Mouse (Mus musculus) T-helper 17 cell (primary cell): ENCODE results near the gene Sbds.

Experiments used
- in situ Hi-C, 2 experiments: fragments of 300-600 bp; cut with MboI, MseI; formaldehyde crosslinking; loops; 1 replicate in 1 of 2; 2 replicates in 1 of 2; pipeline ENCODE4 v1.15.1; 2025; ENCODE audit warnings: high pct_unique_total_duplicates in 2 of 2

Sbds gene

DNA sequence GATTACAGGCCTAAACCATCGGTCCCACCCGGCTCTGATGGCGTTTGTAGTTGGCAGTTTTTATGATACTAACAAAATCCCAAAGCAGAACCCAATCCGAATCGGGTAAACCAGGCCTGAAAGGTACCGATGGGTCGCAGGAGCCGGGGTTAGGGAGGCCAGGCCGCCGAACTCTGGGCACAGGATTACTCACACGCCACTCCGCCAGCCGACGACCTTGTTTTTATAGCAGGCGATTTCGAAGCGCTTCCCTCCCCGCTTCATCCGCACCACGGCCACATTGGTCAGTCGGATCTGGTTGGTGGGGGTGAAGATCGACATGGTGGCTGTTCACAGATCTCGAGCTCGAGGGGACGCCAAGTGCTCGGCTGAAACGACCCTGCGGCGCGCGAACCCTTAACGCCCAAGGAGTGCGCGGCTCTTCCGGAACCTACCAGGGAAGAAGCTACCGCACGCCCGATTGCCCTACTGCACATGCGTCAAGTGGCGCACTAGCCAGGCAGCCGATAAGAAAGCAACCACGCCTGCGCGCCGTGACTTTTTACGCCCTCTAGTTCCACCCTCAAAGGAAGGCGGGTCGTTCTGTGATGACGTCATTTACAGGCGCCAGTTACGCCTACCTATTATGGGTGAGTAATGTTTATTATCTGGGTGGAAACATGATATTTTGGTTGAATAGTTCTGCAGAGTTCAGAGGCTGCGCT, at the start of gene Sbds, which contains the start of gene Tyw1:
TSS of gene Sbds (minus strand) at position 514 of the 704 bp plus-strand sequence.
TSS of gene Tyw1 (plus strand) at position 603 of the 704 bp plus-strand sequence.
- in situ Hi-C loops, result loop anchor here (5.0 to 25.0 kb wide), 3 partner anchors 1068 to 1243 kb away; partner anchors contain the start of genes Ran (in 1 of the 2) and Stx2 (in 1 of the 2)

DNA sequence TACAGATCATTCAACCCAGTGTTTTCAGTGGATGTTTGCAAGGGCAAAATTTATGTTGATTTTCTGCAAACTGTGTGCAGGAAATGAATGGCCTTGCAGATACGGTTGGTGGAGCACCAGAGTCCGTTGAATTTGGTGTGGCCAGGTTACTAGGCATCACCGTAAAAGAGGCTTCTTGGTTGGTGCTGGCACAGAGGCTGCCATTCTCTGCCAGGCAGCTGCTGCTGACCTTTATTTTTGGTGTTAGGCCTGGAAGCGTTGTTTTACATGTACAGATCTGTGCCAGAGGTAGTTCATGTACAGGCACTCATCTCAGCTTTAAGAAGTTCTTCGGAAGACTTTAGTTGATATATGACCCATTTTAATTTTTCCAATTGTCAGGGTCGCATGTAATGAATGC, 48.3 kb upstream of the Sbds start:
- in situ Hi-C loops, result no loop called here

DNA sequence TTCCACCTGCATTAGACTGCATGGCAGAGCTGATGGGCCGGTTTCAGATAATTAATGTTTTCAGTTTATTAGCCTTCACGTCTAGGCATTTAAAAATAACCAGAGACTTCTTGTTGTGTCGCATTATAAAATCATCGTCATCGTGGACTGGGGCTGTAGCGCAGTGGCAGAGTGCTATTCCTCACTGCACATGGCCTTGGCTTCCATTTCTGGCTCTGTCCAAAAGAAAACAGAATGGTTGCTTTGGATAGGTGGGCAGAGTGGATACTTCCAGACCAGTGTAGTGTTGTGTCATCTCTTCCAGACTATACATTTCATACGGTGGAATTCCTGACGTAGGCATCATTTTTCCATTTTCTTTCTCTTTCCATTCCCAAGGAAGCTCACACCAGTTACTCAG, 44.2 kb upstream of the Sbds start:
- in situ Hi-C loops, result no loop called here

DNA sequence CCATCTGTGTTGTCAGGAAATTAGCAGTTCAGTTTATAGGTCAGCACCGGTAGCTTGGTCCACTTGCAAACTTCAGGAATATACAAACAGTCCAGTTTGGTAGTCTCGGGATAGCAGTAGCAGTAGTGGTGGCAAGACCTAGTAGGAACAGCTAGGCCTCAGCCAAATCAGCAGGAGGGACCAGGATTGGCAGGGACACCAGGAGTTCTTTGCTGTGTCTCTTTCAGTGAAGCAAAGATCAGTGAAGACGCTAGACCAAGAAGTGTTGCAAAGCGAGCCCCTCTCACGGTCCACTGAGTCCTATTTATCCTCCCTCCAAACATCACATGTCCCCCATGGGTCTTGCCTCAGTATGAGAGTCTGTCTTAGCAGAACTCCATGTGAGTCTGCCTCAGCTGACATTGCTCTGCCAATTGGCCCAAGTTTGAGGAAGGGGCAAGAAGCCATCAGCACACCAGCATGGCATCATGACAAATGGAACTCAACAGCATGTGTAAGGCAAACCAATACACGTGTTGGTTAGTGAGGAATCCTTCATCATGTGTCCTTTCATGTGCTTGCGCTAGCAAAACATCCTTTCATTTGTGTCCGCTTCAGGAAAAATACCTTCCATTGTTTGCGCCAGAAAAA, 43.6 kb upstream of the Sbds start:
- in situ Hi-C loops, result no loop called here

DNA sequence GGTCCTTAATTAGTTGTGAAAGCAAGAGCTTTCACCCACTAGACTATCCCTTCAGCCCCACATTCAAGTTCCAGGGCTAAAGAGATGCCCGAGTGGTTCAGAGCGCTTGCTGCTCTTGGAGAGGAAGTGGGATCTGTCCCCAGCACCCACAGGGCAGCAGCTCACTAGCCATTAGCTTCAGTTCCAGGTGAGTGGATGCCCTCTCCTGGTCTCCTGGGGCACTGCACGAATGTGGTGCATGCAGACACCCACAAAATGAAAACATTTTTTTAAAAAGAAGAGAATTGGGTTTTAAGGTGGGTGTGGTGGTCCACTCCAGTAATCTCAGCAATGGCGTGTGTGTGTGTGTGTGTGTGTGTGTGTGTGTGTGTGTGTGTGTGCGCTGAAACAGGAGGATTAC, 40.7 kb upstream of the Sbds start:
- in situ Hi-C loops, result no loop called here

DNA sequence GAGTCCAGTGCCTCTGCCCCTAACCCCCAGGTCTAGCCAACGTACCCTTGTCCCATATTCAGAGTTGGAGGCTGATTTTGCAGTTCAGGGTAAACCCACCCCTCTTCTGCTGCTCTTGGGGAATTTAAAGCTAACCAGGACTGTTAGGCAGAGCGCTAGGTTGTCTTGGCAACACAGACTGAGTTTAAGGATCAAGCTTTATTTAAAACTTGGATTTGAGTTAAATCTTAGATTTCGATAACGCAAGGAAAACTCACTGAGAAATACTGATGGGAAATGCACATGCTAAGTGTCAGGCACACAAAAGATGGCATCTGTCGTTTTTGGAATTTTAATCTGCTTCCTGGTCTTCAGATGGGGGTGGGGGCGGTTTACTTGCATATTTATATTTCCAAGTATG, 39.3 kb upstream of the Sbds start:
- in situ Hi-C loops, result no loop called here

DNA sequence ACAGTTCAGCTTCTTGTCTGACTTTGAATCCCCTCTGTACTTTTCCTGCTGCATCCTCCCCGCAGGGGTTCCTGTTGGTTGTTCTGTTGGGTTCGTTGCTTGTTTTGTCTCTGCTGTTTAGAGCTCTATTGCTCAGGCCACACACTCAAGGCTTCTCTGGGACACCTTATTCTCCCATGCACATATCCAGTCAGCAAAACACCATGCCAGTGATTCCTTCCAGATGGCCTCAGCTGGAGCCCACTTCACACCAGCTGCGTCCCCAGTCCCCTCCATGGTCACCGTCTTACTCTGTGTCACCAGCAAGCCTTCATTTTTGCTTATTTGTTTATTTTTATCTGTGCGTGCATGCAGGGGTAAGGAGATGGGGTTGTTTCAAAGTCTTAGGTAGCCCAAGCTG, 38.6 kb upstream of the Sbds start:
- in situ Hi-C loops, result no loop called here

DNA sequence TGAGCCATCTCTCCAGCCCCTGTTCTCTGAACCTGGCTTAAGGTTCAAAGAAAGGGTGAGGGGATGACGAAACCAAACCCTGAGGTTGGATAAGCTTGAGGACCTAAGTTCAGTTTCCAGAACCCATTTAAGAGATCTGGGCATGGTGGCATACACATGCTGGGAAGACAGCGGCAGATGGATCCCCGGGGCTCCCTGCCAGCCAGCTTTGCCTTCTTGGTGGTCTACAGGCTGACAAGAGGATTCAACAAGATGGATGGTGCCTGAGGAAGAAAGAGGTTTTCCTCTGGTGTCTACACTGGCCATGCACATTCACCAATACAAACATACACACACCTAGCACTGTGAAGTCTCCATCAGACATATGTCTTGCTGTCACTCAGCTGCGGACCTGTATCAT, 37.6 kb upstream of the Sbds start:
- in situ Hi-C loops, result no loop called here

DNA sequence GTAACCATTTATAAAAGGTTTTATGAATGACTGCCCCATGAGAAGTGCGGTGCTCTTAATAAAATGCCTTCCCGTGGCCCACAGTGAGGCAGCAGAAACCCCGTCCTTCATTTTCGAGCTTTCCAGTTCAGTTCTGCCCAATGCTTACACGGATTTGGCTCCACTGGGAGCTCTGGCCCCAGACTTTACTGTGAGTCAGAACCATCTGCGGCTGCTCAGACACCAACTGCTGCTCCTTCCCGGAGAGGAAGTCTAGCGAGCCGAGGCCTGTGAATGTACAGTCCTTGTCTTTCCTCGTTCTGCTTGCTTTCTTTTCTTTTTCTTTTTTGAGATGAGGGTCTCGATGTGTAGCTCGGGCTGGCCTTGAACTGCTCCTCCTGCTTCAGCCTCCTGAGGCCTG, 35.4 kb upstream of the Sbds start:
- in situ Hi-C loops, result no loop called here

DNA sequence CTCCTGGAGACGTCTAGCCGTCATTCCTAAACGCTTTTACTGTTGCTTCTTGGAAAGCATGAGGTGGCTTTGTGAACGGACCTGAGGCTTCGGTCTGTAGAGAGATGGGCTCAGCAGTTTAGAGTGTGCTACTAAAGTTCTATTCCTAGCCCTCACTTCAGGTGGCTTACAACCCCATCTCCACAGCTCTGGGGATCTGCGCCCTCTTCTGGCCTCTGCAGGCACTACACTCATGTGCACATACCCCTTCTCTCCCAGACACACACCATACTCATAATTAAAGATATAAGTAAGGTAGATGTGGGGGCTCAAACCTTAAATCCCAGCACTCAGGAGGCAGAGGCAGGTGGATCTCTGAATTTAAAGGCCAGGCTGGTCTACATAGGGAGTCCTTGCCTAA, 34.9 kb upstream of the Sbds start:
- in situ Hi-C loops, result no loop called here

DNA sequence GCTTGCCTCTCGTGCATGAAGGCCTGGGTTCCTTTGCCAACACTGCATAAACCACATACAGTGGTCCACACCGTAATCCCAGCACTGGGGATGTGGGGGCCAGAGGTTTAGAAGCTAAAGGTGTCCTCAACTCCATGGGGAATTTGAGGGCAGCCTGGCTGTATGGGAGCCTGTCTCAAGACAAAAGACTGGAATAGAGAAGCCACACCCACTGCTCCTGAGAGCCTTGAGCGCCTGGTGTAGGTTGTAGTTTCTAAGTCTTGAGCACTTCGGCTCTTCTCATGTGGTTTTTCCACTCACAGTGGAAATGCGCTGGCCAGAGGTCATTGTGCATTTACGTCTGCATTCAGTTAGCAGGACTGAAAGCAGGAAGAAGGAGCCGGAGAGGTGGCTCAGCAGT, 32.8 kb upstream of the Sbds start:
- in situ Hi-C loops, result no loop called here

DNA sequence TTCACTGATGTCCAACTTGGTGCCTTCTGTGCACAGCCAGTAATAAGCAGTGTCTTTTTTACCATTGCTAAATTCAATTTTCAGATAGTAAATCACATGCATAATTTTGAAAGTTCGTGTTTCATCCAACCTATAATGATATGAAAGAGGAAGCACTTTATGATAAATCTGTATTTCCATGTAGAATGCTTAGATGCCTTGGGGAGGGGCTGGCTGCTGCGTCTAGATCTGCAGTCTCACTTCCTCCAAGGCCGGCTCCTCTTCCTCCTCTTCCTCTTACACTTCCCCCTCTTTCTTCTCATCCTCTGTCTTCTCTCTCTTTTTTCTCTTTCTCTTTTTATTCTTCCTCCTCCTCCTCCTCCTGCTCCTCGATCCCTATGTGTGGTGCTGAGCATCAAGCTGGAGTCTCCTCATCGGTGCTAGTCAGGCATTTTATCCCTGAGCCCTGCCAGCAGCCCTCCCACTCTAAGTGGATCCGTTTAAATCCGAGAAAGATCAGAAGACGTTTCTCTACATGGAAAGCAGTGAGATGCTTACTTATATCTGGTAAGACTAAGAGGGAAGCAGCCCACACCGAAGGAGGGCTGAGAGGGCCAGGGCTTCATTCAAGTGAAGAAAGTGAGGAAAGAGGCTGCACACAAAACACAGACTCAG, 27.9 kb upstream of the Sbds start:
- in situ Hi-C loops, result loop anchor here in 1 of 2 experiments (5.0 kb wide), 1 partner anchor 906 kb away; no protein-coding TSS in a partner anchor

DNA sequence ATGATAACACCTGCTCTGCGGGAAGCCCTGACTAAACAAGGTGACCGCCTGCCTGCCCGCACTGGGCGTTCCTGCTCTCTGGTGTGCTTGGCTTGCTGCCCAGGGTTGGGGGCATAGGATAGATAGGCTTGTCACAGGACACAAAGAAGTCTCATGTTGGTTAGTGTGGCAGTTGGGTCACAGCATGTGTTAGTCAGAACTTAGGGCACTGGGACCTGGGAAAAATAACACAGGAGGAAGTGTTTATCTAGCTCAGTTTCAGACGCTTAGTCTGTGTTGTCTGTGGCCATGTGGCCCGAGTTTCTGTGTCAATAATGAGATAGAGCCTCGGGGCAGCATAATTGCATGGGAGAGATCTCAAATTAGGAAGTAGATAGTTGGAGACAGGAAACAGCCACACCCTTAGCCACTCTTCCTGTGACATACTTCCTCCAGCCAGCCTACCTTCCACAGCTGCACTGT, 22.7 kb upstream of the Sbds start:
- in situ Hi-C loops, result loop anchor here in 1 of 2 experiments (10.0 kb wide), 1 partner anchor 577 kb away; no protein-coding TSS in a partner anchor

DNA sequence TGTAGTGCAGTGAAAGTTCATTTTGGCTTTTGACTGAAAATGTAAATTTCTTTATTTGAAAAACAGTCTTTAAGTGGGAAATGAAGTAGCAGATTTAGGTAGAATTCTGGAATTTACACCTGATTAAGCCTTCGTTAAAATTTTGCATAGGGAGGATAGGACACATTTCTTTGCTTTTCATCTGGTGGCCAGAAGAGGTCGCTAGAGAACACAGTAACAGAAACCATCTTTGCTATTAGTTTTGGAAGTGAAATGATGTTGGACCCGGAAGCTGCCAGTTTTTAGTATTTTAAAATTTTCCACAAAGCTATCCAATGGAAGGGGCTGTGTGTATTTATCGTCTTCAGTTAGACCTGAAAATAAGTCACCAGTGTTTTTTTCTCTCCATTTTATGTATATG, 20.2 kb upstream of the Sbds start:
- in situ Hi-C loops, result loop anchor here in 1 of 2 experiments (10.0 kb wide), 1 partner anchor 579 kb away; no protein-coding TSS in a partner anchor

DNA sequence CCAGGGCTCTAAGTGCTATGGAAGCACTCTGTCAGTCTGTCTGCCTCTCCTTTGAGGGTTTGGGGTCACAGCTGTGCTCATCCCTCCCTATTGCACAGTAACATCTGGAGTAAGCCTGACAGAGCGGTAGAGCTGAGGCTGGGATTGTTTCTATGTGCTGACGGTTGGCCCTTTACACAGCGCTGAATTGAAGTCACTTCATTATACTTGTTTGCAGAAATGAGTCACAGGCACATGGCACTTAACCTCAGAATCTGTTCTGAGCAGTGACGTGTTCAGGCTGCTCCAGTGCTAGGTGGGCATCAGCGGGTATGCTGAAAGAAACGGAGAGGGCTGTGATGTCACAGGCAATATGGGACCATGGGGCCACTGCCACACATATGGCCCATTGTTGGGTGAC, 17.7 kb upstream of the Sbds start:
- in situ Hi-C loops, result loop anchor here (10.0 to 25.0 kb wide), 3 partner anchors 582 to 1261 kb away; partner anchors contain the start of genes Ran (in 1 of the 2) and Stx2 (in 1 of the 2)

DNA sequence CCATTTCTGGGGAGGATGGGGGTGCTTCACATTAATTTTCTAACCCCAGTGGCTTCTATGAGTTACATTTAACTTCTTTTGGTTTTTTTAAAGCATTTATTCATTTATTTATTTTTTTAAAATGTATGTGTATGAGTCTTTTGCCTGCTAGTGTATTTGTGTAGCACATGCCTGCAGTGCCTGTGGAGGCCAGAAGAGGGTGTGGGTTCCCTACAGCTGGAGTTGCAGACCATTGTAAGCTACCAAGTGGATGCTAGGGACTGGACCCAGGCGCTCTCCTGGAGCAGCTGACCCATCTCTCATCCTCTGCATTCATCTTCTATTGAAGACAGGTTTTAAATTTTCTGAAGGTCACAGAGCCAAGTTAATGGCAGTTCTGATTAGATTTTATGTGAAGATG, 17.0 kb upstream of the Sbds start:
- in situ Hi-C loops, result loop anchor here (10.0 to 25.0 kb wide), 3 partner anchors 582 to 1260 kb away; partner anchors contain the start of genes Ran (in 1 of the 2) and Stx2 (in 1 of the 2)

DNA sequence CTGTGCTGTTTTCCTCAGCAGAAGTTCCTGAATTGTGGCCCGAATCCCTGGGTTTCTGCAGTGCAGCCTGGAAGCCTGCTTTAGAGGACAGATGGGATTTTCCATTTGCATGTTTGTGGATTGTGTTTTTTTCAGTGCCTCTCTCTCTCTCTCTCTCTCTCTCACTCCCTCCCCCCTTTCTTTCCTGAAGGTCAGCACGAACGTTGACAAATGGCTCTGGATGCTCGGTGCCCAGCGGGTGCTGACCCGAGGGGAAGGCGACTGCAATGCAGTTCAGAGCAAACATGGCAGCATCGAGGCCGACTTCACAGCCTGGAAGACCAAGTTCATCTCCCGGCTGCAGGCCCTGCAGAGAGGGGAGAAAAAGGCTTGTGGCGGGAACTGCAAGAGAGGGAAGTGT, 13.6 kb upstream of the Sbds start:
- in situ Hi-C loops, result loop anchor here (5.0 to 25.0 kb wide), 3 partner anchors 588 to 1257 kb away; partner anchors contain the start of genes Ran (in 1 of the 2) and Stx2 (in 1 of the 2)

DNA sequence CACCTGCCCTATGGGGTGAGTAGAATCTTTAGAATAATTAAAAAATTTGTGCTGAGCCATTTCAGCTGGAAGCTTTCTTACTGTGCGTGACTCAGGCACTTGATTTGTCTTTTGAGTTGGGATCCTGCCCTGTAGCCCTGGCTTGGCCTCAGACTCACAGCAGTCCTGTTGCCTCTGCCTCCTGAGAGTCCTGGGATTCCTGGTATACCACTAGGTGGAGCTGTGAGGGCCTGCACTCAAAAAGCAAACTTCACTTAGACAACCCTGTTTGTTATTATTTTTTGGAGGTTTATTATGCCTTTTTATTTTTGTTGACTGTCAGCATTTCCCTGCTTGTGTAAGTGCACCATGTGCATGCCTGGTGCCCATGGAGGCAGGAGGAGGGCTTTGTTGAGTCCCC, 12.0 kb upstream of the Sbds start:
- in situ Hi-C loops, result loop anchor here (5.0 to 25.0 kb wide), 3 partner anchors 590 to 1255 kb away; partner anchors contain the start of genes Ran (in 1 of the 2) and Stx2 (in 1 of the 2)

DNA sequence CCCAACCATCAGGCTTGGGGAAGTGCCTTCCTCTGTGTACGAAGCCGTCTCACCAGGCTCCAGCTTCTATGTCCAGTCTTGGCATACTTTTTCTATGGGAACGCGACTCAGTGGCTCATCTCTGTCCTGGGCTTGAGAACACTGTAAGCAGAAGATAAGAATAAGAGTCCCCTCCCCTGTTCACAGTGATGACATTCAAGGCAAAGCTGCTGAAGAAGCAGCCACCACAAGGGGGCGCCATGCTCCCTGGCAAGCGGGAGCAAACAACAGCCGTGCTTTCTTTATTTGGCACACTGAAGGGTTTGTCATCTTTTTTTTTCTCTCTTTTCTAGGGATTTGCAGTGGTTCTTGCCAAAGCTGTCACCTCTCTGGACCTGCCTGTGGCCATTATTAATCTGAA, 11.3 kb upstream of the Sbds start:
- in situ Hi-C loops, result loop anchor here (5.0 to 25.0 kb wide), 3 partner anchors 591 to 1254 kb away; partner anchors contain the start of genes Ran (in 1 of the 2) and Stx2 (in 1 of the 2)

DNA sequence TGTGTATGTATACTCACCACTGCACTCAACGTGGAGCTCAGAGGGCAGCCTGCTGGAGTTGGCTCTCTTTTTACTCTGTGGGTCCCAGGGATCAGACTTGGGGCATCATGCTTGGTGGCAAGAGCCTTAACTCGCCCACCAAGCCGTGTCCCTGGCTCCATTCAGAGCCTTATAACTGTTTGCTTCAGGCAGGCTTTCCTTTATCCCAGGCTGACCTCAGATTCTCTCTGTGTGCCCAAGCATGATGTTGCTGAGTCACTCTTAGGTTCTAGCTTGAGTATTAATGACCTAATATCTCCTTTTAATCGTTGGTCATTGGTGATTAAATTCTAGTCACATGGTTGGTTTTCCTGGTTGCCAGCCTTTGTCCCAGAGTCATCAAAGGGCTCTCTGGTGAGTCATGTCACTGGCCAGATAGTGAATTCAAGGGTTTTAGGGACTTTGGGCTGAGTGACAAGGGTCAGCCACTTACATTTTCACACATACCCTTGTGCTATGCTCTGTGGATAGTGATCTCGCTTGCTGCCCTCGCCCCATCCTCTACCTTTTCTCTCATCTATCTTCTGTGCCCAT, 9.2 kb upstream of the Sbds start:
- in situ Hi-C loops, result loop anchor here (5.0 to 25.0 kb wide), 3 partner anchors 593 to 1252 kb away; partner anchors contain the start of genes Ran (in 1 of the 2) and Stx2 (in 1 of the 2)

DNA sequence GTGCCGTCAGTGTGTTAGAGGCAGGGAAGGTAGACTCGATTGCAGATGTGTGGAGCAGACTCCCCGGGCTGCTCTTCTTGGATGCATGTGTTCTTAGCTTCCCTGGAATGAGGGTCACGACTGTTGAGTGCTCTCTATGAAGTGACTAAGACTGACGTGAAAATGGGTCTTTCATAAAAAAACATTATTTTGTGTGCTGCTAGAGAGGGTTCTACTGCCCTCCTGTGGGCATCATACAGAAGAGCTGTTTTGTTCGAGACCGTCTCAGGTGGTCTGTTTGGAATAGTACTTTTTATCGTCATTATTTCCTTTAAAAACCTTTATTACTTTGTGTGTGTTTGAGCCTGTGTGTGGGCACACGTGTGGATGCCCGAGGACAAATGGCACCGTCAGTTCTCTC, 8.1 kb upstream of the Sbds start:
- in situ Hi-C loops, result loop anchor here (25.0 kb wide), 2 partner anchors 1076 to 1251 kb away; partner anchors contain the start of genes Ran (in 1 of the 2) and Stx2 (in 1 of the 2)
